Mouse (Mus musculus) lung, adult 2 months (tissue): ENCODE measurements around the gene Ercc6. TPM values are rescaled to one million over a fixed set of nuclear protein-coding genes. Genes with fewer than 3 reads are reported as not detected.
A peak's percentile ranks its signal among the peaks of the same experiment; 100 is the strongest.

ENCODE experiments used
- DNase-seq: peaks from one replicate; pipeline ENCODE4 v3.0.0; 2022
- H3K4me1 ChIP-seq: fragments of 200-500 bp; 2 replicates; pipeline ENCODE4 v1.6.1; 2011; ENCODE audit warnings: low read length; ENCODE audit not compliant: control insufficient read depth, insufficient read depth
- H3K4me3 ChIP-seq: fragments of 200-500 bp; replicated peaks from 2 replicates; pipeline ENCODE3; 2011; ENCODE audit warnings: low read depth, mild to moderate bottlenecking, control low read depth, low read length; ENCODE audit errors: extremely low read depth
- CTCF ChIP-seq: fragments of 200-500 bp; IDR thresholded peaks from 2 replicates; pipeline ENCODE4 v1.5.1; 2011; ENCODE audit warnings: mild to moderate bottlenecking, low read length, control low read depth; ENCODE audit not compliant: insufficient read depth
- POLR2A ChIP-seq: fragments of 200-500 bp; IDR thresholded peaks from 2 replicates; pipeline ENCODE4 v1.6.1; 2011; ENCODE audit warnings: low read depth, mild to moderate bottlenecking, control low read depth, low read length, borderline replicate concordance; ENCODE audit errors: extremely low read depth
- WGBS: fragments of 180-500 bp; shearing (Covaris S2); methylation state at CpG from one replicate; pipeline ENCODE4 v1.1.7; 2018; 5-methylcytosine and 5-hydroxymethylcytosine counted together
- polyA plus RNA-seq: library from polyadenylated mRNA; depleted of rRNA; stranded (reverse); fragments of >200 nt; gene quantifications from 2 replicates; pipeline ENCODE4 v1.2.3, GENCODE M21; 2012

The Ercc6 gene
- polyA plus RNA-seq, 1 experiment, result 4.8 TPM

GRCm38 (mm10) chr14:32553198-32553903, 40.0 kb downstream of the Ercc6 start:
- H3K4me3 ChIP-seq, result no peak overlapping the region
- no peaks in the 10 kb centered on the region for H3K4me1 ChIP-seq
- DNase-seq, result no peak
- no peak for TF ChIP-seq POLR2A
- no peak for TF ChIP-seq CTCF
- WGBS, result 80% methylated on average over 10 of the region's 10 CpGs

- H3K4me1 ChIP-seq, result no peaks in the 10 kb centered on the region
- 74% methylated on average over 8 of the region's 8 CpGs for WGBS
- TF ChIP-seq POLR2A (no peak), CTCF (no peak)
- H3K4me3 ChIP-seq, result no peak overlapping the region
- DNase-seq, result no peak
Measured at GRCm38 (mm10) chr14:32554860-32555526, 41.7 kb downstream of the Ercc6 start.

GRCm38 (mm10) chr14:32561428-32561827, 48.1 kb downstream of the Ercc6 start:
- 96% methylated on average over 3 of the region's 3 CpGs for WGBS
- DNase-seq, result no peak
- Histone ChIP-seq H3K4me3 (no peak overlapping the region), H3K4me1 (no peaks in the 10 kb centered on the region)
- TF ChIP-seq POLR2A (no peak), CTCF (no peak)

- no peaks in the 10 kb centered on the region for H3K4me1 ChIP-seq
- no peak for DNase-seq
- WGBS, result 94% methylated on average over 6 of the region's 6 CpGs
- TF ChIP-seq POLR2A (no peak), CTCF (no peak)
- H3K4me3 ChIP-seq, result no peak overlapping the region
Measured at GRCm38 (mm10) chr14:32563661-32564060, 50.3 kb downstream of the Ercc6 start.

- H3K4me3 ChIP-seq, result no peak overlapping the region
- DNase-seq, result no peak
- WGBS, result 63% methylated on average over 8 of the region's 8 CpGs
- no peaks in the 10 kb centered on the region for H3K4me1 ChIP-seq
- no peak for TF ChIP-seq CTCF
- no peak for TF ChIP-seq POLR2A
Measured at GRCm38 (mm10) chr14:32572519-32572918, 59.2 kb downstream of the Ercc6 start.

- no peaks in the 10 kb centered on the region for H3K4me1 ChIP-seq
- no peak overlapping the region for H3K4me3 ChIP-seq
- TF ChIP-seq CTCF (no peak), POLR2A (no peak)
- 83% methylated on average over 2 of the region's 2 CpGs for WGBS
- DNase-seq, result no peak
Measured at GRCm38 (mm10) chr14:32578420-32578819, 65.1 kb downstream of the Ercc6 start.

GRCm38 (mm10) chr14:32583696-32584095, 70.4 kb downstream of the Ercc6 start:
- WGBS, result 85% methylated on average over 9 of the region's 9 CpGs
- DNase-seq, result no peak
- Histone ChIP-seq H3K4me1 (no peaks in the 10 kb centered on the region), H3K4me3 (no peak overlapping the region)
- TF ChIP-seq POLR2A (no peak), CTCF (no peak)

- Histone ChIP-seq H3K4me1 (no peaks in the 10 kb centered on the region), H3K4me3 (no peak overlapping the region)
- TF ChIP-seq POLR2A (no peak), CTCF (peak; percentile 61)
- WGBS, result 12% methylated on average over 10 of the region's 10 CpGs
- peak; percentile 67 for DNase-seq
Measured at GRCm38 (mm10) chr14:32587013-32587784, 73.9 kb downstream of the Ercc6 start.

- DNase-seq, result no peak
- TF ChIP-seq CTCF (no peak), POLR2A (no peak)
- 55% methylated on average over 3 of the region's 3 CpGs for WGBS
- no peaks in the 10 kb centered on the region for H3K4me1 ChIP-seq
- H3K4me3 ChIP-seq, result no peak overlapping the region
Measured at GRCm38 (mm10) chr14:32590377-32590776, 77.1 kb downstream of the Ercc6 start.
